Mouse (Mus musculus) liver, embryonic 11.5 days (tissue): Measurements from ENCODE around the gene Mapkap1. TPM values are rescaled to one million over a fixed set of nuclear protein-coding genes. Genes with fewer than 3 reads are reported as not detected.

Experiments used
- ATAC-seq: fragments of 200-750 bp; cut with Nextera tagmentation; replicated peaks from 2 replicates; pipeline ENCODE4 v1.8.0; 2017; ENCODE audit warnings: moderate number of reproducible peaks, mild to moderate bottlenecking, moderate TSS enrichment, moderate library complexity; ENCODE audit not compliant: low FRiP score
- DNase-seq: peaks from one replicate; pipeline ENCODE4 v3.0.0-alpha.2; 2017; ENCODE audit warnings: low spot score
- H3K27ac ChIP-seq: fragments of 300-500 bp; sonication (generic); 2 replicates; pipeline ENCODE4 v1.5.1; 2014; ENCODE audit warnings: mild to moderate bottlenecking, low read depth, low read length, control low read depth
- H3K27me3 ChIP-seq: fragments of 300-500 bp; sonication (generic); replicated peaks from 2 replicates; pipeline ENCODE4 v1.6.1; 2014; ENCODE audit warnings: low read length, mixed read lengths; ENCODE audit not compliant: control insufficient read depth, insufficient read depth
- H3K36me3 ChIP-seq: fragments of 300-500 bp; sonication (generic); 2 replicates; pipeline ENCODE4 v1.6.1; 2014; ENCODE audit warnings: mild to moderate bottlenecking, low read length, moderate library complexity, mixed read lengths; ENCODE audit not compliant: control insufficient read depth, insufficient read depth
- H3K4me1 ChIP-seq: fragments of 300-500 bp; sonication (generic); replicated peaks from 2 replicates; pipeline ENCODE4 v1.6.1; 2014; ENCODE audit warnings: low read length, mixed read lengths; ENCODE audit not compliant: control insufficient read depth, insufficient read depth
- H3K4me2 ChIP-seq: fragments of 300-500 bp; sonication (generic); 2 replicates; pipeline ENCODE4 v1.6.1; 2014; ENCODE audit warnings: mild to moderate bottlenecking, control low read depth, moderate library complexity
- H3K4me3 ChIP-seq: fragments of 300-500 bp; sonication (generic); 2 replicates; pipeline ENCODE4 v1.5.1; 2014; ENCODE audit warnings: low read depth, low read length, control low read depth
- H3K9ac ChIP-seq: fragments of 300-500 bp; sonication (generic); 2 replicates; pipeline ENCODE4 v1.6.1; 2014; ENCODE audit warnings: low read depth, low read length, control low read depth
- H3K9me3 ChIP-seq: fragments of 300-500 bp; sonication (generic); 2 replicates; pipeline ENCODE4 v1.6.1; 2016; ENCODE audit warnings: low read length, inconsistent platforms, mixed read lengths; ENCODE audit not compliant: control insufficient read depth
- WGBS: fragments of 180-500 bp; shearing (Covaris S2); extraction: QIAGEN DNeasy Blood & Tissue Kit; methylation state at CpG from one replicate; pipeline ENCODE4 v1.1.7; 2014; 5-methylcytosine and 5-hydroxymethylcytosine counted together
- polyA plus RNA-seq: library from polyadenylated mRNA; unstranded; fragments of >200 nt; fragmentation: Nextera tagmentation; extraction: Ambion mirVana; gene quantifications from 2 replicates; pipeline ENCODE4 v1.2.1, GENCODE M21; 2014

Mapkap1 gene
- polyA plus RNA-seq, 1 experiment from 2014 or later = 62.4 TPM

- H3K4me2 ChIP-seq = no peak overlapping the region
These were observed 140.9 kb downstream of the Mapkap1 start for GRCm38 (mm10) chr2:34547516-34547915.

GRCm38 (mm10) chr2:34548961-34549360, 142.4 kb downstream of the Mapkap1 start:
- ATAC-seq (no peak), DNase-seq (no peak)
- no peaks in the 10 kb centered on the region for H3K9me3 ChIP-seq
- H3K27me3 ChIP-seq = no peaks in the 10 kb centered on the region
- H3K4me2 ChIP-seq = no peak overlapping the region
- peaks cover 15% of the 10 kb centered on the region for H3K4me1 ChIP-seq
- WGBS = 89% methylated on average over 5 of the region's 5 CpGs
- H3K4me3 ChIP-seq = no peak overlapping the region
- no peaks in the 10 kb centered on the region for H3K36me3 ChIP-seq
- H3K27ac ChIP-seq = no peak overlapping the region
- no peak overlapping the region for H3K9ac ChIP-seq

More at GRCm38 (mm10) chr2:34547516-34547915, 140.9 kb downstream of the Mapkap1 start:
- WGBS = 91% methylated on average over 4 of the region's 4 CpGs
- H3K4me3 ChIP-seq = no peak overlapping the region
- H3K9ac ChIP-seq = no peak overlapping the region
- DNase-seq (no peak), ATAC-seq (no peak)
- no peak overlapping the region for H3K27ac ChIP-seq
- no peaks in the 10 kb centered on the region for H3K36me3 ChIP-seq
- no peaks in the 10 kb centered on the region for H3K27me3 ChIP-seq
- H3K9me3 ChIP-seq = no peaks in the 10 kb centered on the region
- peaks cover 5% of the 10 kb centered on the region for H3K4me1 ChIP-seq

GRCm38 (mm10) chr2:34549469-34549868, 142.9 kb downstream of the Mapkap1 start:
- DNase-seq = no peak
- Histone ChIP-seq H3K36me3 (no peaks in the 10 kb centered on the region), H3K4me2 (no peak overlapping the region), H3K4me3 (no peak overlapping the region), H3K9ac (no peak overlapping the region), H3K27ac (no peak overlapping the region), H3K27me3 (no peaks in the 10 kb centered on the region), H3K4me1 (peaks cover 15% of the 10 kb centered on the region), H3K9me3 (no peaks in the 10 kb centered on the region)
- no peak for ATAC-seq
- WGBS = 73% methylated on average over 7 of the region's 7 CpGs

GRCm38 (mm10) chr2:34552772-34553171, 146.2 kb downstream of the Mapkap1 start:
- DNase-seq = no peak
- H3K4me2 ChIP-seq = no peak overlapping the region
- 66% methylated on average over 2 of the region's 2 CpGs for WGBS
- H3K36me3 ChIP-seq = no peaks in the 10 kb centered on the region
- ATAC-seq = no peak
- no peaks in the 10 kb centered on the region for H3K9me3 ChIP-seq
- H3K4me3 ChIP-seq = no peak overlapping the region
- no peak overlapping the region for H3K9ac ChIP-seq
- H3K4me1 ChIP-seq = peaks cover 29% of the 10 kb centered on the region
- H3K27ac ChIP-seq = no peak overlapping the region
- no peaks in the 10 kb centered on the region for H3K27me3 ChIP-seq

- H3K27me3 ChIP-seq = no peaks in the 10 kb centered on the region
- peaks cover 29% of the 10 kb centered on the region for H3K4me1 ChIP-seq
- 0 out of 2 replicates have a peak, but pooled peaks cover 2% of the 10 kb centered on the region for H3K36me3 ChIP-seq
- DNase-seq (no peak), ATAC-seq (0 out of 2 replicates have a peak, but pooled peaks have one; percentile 20)
- WGBS = 46% methylated on average over 6 of the region's 6 CpGs
- no peak overlapping the region for H3K4me3 ChIP-seq
- no peak overlapping the region for H3K9ac ChIP-seq
- H3K27ac ChIP-seq = no peak overlapping the region; the same call in 1 of the 2 replicates
- no peaks in the 10 kb centered on the region for H3K9me3 ChIP-seq
- H3K4me2 ChIP-seq = no peak overlapping the region
These were observed 147.1 kb downstream of the Mapkap1 start for GRCm38 (mm10) chr2:34553580-34554231.

- Histone ChIP-seq H3K36me3 (0 out of 2 replicates have a peak, but pooled peaks cover 2% of the 10 kb centered on the region), H3K4me1 (peaks cover 16% of the 10 kb centered on the region), H3K27ac (no peak overlapping the region), H3K4me2 (no peak overlapping the region), H3K9ac (no peak overlapping the region), H3K4me3 (no peak overlapping the region), H3K27me3 (no peaks in the 10 kb centered on the region), H3K9me3 (no peaks in the 10 kb centered on the region)
- DNase-seq (no peak), ATAC-seq (no peak)
- 79% methylated on average over 5 of the region's 5 CpGs for WGBS
These were observed 153.6 kb downstream of the Mapkap1 start for GRCm38 (mm10) chr2:34560146-34560545.

GRCm38 (mm10) chr2:34563089-34563694, 156.6 kb downstream of the Mapkap1 start:
- Histone ChIP-seq H3K9me3 (no peaks in the 10 kb centered on the region), H3K27me3 (no peaks in the 10 kb centered on the region), H3K9ac (no peak overlapping the region), H3K36me3 (0 out of 2 replicates have a peak, but pooled peaks cover under 1% of the 10 kb centered on the region), H3K4me2 (no peak overlapping the region), H3K27ac (0 out of 2 replicates have a peak overlapping the region, but pooled peaks have one; percentile 9), H3K4me3 (no peak overlapping the region), H3K4me1 (peaks cover 5% of the 10 kb centered on the region; the same call in 1 of the 2 replicates)
- 71% methylated on average over 12 of the region's 12 CpGs for WGBS
- ATAC-seq = no peak
- no peak for DNase-seq

- DNase-seq = no peak
- ATAC-seq = 0 out of 2 replicates have a peak, but pooled peaks have one; percentile 60
- H3K27me3 ChIP-seq = no peaks in the 10 kb centered on the region
- no peaks in the 10 kb centered on the region for H3K36me3 ChIP-seq
- no peak overlapping the region for H3K4me2 ChIP-seq
- H3K9me3 ChIP-seq = no peaks in the 10 kb centered on the region
- H3K4me3 ChIP-seq = no peak overlapping the region
- H3K27ac ChIP-seq = no peak overlapping the region; the same call in 1 of the 2 replicates
- H3K9ac ChIP-seq = no peak overlapping the region
- H3K4me1 ChIP-seq = peaks cover 5% of the 10 kb centered on the region; the same call in 1 of the 2 replicates
These were observed 157.3 kb downstream of the Mapkap1 start for GRCm38 (mm10) chr2:34563865-34564264.
